Mouse (Mus musculus) layer of hippocampus, adult 9-10 months (tissue): Measurements from ENCODE around the gene Cep95.
"Not testable (repeated sequence)": the region's sequence is repeated elsewhere in the genome, so short reads cannot be mapped to it uniquely, and the experiment has no call there.

Experiments
- DNase-seq: peaks from one replicate; pipeline ENCODE4 v3.0.0; 2022; ENCODE audit warnings: low spot score

Gene Cep95

GRCm38 (mm10) chr11:106788775-106789459, at the start of gene Cep95, which contains the start of gene Ddx5:
Gene Cep95 (plus strand): TSS chr11:106789252.
Gene Ddx5 (minus strand): TSS chr11:106789185.
- DNase-seq = peak; percentile 100

DNA sequence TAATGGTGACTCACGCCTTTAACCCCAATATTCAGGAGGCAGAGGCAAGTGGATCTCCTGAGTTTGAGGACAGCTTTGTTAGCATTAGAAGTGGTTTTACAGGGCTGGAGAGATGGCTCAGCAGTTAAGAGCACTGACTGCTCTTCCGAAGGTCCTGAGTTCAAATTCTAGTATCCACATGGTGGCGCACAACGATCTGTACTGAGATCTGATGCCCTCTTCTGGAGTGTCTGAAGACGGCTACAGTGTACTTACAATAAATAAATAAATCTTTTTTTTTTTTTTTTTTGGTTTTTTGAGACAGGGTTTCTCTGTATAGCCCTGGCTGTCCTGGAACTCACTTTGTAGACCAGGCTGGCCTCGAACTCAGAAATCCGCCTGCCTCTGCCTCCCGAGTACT, 48.3 kb upstream of the Cep95 start:
- not testable (repeated sequence) for DNase-seq

GRCm38 (mm10) chr11:106741232-106741631, 47.8 kb upstream of the Cep95 start:
- no peak for DNase-seq

DNA sequence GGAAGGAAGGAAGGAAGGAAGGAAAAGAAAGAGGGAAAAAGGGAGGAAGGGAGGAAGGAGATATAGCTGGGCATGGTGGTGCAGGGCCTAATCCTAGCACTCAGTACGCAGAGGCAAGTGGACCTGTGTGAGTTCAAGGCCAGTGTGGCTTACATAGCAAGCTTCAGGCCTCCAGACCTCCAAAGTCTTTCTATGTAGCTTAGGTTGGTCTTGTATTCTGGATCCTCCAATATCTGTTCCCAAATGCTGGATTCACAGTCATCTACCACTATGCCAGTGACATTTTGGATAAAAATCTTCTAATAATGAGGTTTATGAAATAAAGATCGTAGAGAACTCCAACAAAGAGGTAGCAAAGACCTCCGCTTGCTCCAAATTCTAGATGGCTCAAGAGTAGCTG, 47.2 kb upstream of the Cep95 start:
- no peak for DNase-seq

GRCm38 (mm10) chr11:106742388-106742841, 46.6 kb upstream of the Cep95 start:
- DNase-seq = no peak

DNA sequence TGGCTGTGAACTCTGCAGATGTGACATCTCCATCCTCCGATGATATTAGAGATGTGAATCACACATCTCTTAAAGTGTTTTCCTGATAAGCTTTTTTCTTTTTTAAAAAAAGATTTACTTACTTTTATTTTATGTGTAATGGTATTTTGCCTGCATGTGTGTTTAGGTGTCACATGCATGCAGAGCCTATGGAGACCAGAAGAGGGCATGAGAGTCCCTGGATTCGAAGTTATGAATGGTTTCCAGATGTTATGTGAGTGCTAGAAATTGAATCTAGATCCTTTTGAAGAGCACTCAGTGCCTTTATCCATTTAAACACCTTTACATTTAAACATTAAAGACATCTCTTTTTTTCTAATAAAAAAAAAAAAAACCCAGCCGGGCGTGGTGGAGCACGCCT, 44.1 kb upstream of the Cep95 start:
- no peak for DNase-seq

- not testable (repeated sequence) for DNase-seq
Measured at GRCm38 (mm10) chr11:106749557-106750120, 39.4 kb upstream of the Cep95 start.

DNA sequence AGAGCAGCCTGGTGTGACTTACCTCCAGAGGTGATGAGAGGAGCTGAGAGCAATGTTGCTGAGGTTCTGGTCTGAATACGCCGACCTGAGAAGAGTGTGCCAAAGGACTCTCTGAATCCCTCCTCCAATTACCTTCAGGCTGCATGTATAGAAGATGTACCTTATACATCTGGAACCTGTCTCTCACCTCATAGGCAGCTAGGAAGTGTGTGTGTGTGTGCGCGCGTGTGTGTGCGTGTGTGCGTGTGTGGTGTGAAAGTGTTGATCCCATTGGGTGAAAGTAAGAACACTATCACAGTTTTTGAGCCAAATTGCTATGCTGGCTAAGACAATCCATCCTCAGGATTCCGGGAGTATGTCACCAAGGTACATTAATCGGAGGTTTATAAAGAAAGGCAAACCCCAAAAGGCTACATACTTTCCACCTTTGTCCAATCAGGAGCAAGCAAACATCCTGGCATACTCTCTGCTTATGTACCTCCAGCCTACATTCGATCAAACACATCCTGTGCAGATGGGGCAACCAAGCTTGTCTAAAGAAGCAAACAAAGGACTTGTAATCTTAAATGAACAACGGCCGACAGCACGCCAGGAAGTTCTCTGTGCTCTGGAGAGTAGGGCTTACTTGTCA, 38.8 kb upstream of the Cep95 start, which contains the start of gene Pecam1:
Gene Pecam1, minus strand, starts transcription at position 508 of the 631 bp plus-strand sequence.
- DNase-seq = no peak

GRCm38 (mm10) chr11:106751039-106752018, 37.7 kb upstream of the Cep95 start, which contains the start of gene Milr1:
Gene Milr1 (plus strand): TSS chr11:106751226.
- no peak for DNase-seq

DNA sequence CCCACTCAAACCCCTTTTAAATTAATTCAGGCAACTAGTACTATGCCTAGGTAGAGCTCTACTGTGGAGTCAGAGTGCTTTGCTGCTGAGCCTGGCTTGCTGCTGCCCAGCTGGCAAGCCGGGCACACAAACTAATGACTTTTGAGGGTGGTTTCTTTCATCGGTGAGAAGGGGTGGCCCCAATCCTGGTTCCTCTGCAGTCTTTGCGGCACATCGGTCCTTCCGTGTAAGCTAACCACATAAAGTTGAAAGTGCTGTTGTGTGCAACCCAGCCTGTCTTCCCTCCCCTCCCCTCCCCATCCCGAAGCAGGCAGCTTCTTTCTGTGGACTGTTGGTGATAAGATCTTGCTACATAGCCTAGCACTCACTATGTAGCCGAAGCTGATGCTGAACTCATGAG, 36.9 kb upstream of the Cep95 start:
- DNase-seq = no peak

DNA sequence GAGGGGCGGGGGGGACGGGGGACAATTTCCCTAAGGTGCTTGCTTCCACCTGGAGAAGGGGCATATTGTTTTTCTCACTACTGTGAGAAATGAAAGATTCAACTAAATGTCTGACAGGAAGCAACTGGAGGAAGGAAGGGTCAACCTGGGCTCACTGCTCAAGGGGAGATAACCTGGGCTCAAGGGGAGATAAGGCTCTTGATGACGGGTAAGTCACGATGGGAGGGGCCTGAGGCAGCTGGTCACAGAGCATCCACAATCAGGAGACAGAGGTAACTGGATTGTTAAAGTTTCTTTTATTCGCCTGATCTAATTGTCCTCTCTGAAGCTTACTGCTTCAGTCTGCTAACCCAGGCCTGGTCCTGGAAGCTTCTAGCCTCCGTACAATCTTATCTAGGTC, 35.7 kb upstream of the Cep95 start:
- no peak for DNase-seq

DNA sequence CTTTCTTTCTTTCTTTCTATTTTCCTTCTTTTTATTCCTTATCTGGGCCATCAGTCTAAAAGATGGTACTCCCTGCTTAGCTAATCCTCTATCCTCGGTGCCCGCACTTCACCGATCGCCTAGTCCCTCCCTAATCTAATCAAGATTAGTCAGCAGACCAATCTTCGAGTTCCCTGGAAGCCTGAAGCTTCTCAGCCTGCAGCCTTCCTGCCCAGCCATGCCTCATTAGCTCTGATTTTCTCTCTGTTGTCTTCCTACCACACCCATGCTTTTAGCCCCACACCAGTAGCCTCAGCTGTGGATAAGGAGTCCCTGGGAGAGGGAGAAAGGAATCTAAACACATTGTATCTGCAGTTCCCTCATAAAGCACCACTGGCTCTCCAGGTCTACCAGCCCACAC, 33.5 kb upstream of the Cep95 start:
- no peak for DNase-seq

GRCm38 (mm10) chr11:106759028-106759427, 30.0 kb upstream of the Cep95 start:
- DNase-seq = no peak

DNA sequence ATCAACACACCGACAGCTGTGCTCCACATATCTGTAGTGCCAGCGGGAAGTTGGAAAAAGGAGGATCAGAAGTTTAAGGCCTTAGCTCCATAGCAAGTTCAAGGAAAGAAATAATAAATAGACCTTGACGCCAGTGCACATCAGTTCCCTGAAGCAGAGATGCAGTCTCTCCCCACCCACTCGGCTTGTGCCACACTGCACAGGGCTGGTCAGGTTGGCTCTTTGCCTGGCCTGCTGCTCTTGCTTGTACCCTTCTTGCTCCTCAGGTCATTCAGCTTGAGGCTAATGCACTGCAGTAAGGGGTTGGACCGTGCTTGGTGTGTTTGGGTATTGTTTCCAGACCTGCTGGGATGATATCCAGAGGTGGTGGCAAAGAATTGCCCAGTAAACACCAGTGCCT, 28.5 kb upstream of the Cep95 start:
- no peak for DNase-seq

DNA sequence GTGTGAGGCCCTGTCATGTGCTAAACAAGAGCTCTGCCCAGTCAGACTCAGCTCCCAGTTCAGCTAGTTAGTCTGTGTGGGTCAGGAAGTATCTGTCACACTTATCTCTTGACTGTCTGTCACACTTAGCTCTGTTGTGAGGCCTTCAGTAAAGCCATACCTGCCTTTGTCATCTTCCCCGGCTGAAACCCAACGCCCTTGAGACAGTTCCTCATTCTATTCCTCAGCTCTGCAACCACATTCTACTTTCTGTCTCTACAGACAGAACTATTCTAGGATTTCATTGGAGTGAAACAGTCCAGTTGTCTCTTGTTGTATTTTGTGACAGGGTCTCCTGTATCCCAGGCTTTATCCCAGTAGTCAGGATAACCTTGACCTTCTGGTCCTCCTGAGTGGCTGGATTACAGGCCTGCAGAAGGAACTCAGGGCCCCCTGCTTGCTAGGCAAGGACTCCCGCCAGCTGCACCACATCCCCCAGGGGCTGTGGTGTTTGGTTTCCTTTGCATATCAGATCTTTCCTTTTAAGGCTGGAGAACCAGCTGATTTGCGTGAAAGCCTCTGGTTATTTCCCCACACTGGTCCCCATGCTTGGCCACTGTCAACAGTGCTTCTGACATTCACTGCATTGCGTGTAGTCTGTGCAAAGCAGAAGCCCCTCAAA, 26.8 kb upstream of the Cep95 start:
- no peak for DNase-seq

DNA sequence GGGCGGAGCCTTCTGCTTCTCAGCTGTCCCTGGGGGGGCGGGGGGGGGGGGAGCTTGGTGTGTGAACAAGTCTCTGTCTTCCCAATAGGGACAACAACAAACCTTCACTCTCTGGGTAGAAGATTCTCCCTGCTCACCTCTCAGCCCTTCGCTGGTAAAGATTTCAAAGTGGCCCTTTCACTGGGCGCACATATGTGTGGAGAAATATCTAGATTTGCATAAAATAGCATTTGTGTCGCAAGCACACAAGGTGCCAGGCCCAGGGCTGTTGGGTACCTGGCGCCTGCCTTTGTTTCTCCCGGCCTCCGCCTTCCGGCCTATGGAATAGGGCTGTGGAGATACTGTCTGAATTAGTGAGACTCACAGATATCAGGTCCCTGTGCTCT, 26.3 kb upstream of the Cep95 start:
- DNase-seq = no peak

- DNase-seq = no peak
Measured at GRCm38 (mm10) chr11:106766611-106767162, 22.4 kb upstream of the Cep95 start.

DNA sequence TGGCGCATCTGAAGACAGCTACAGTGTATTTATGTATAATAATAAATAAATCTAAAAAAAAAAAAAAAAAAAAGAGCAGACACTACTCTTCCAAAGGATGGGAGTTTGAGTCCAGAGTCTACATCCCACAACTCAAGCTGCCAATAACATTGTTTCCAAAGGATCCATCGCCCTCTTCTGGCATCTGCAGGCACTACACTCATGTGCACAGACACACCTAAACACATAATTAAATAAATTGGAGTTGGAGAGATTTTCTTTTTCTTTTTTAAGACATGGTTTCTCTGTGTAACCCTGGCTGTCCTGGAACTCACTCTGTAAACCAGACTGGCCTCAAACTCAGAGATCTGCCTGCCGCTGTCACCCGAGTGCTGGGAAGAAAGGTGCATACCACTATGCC, 21.5 kb upstream of the Cep95 start:
- no peak for DNase-seq

DNA sequence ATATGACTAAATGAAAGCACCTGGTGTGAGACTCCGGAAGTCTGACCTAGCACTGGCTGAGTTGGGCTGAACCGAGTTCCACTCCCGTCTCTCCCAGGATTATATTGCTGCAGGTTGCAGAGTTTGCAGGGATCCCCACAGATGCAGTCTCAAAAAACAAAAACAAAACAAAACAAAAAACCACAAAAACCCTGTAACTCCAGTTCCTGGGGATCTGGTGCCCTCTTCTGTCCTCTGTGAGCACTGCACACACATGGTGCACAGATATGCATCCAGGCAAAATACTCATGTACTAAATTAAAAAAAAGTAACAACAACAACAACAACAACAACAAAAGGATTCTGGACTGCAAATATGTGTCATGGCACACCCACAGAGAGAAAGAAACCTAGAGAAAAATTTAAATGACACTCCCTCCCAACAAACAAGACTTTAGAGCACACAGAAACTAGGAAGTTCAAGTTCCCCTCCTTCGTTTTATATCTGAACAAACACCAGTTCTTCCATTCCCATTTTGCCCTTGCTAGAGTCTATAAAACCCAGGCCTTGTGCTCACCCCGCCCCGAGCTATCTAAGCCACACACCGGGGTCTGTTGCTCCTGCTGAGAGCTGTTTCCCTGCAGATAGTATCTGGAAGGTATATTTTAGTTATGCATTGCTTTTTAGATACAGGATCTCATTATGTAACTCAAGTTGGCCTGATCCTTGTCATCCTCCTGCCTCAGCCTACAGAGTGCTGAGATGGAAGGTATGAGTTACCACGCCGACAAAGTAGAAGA, 18.7 kb upstream of the Cep95 start:
- DNase-seq = no peak

GRCm38 (mm10) chr11:106773061-106773460, 16.0 kb upstream of the Cep95 start:
- DNase-seq = no peak
